Mouse (Mus musculus): ENCODE measurements around the gene Plekhg5.

Gene Plekhg5

DNA sequence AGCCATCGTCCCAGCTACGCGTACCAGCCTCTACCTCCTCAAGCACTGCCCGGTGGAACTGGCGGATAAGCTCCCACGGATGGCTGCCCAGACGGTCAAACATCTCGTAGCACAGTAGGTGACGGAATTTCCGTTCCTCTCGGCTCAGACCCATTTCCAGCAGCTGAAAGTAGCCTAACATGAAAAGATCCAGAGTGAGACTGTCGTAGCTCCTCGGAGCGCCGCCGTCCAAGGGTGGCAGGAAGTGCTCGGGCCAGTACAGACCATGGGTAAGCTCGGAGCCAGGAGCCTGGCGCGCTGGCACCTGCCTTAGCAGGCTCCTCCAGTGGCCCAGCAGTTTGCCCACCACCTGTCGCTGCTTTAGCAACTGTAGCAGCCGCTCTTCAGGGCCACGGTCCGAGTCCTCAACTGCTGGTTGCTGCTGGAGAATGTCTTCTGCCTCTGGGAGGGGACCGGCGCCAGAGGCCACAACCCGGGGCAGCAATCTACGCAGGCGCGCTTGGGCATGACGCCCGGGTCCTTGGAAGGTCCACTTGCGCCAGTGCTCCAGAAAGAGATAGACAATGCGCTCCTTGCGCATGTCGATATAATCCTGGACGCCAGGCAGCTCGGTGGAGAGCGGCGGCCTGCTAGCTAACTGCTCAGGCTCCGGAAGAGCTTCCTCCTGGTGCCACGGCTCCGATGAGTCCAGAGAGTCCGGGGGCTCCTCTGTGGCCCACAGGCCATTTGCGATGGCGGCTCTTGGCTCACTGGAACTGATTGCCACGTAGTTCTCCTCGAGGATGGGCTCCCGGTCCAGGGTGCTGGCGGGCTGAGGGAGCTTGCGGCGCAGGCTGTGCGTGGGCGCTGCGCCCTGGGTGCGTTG, 53.1 kb downstream of the Plekhg5 start:
- no peak for DNase-seq (ENCODE audit: low read depth, low spot score)

DNA sequence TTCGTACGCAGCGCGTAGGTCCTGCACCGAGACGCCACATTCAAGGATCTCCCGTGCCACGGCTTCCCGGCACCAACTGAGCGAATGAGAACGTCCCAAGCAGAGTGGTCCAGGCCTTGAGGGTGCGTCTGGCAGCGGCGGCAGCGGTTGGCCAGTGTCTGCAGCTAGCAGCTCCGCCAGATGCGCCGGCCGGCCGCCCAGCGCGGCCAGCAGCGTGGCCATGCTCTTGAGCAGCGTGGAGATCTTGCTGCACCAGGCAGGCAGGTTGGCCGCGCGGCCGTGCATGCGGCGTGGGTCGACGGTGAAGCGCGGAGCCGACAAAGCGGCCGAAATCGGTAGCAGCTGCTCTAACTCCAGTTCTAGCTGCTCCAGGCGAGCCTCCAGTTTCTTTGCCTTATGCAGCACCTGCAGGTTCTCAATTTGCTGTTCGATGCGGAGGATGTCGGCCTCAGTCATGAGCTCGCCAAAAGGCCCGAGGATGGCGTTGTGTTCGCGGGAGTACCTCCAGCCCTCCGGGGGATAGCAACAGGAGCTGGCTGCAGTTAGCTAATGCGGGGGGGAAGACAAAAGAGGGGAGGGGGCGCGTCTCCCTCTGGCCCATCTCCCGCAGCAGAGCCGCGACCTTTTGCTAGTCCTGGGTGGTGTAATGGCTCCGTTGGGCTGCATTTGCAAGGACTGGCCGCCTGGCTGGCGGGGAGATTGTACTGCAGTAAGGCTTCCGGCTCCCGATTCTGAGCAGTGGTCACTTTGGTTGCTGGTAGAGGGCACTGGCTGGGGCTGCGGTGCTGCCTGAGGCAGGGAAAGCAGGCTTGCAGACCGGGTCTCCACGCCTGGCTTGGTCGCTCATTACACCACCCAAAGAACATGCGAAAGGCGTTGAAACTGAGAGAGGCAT, 54.0 kb downstream of the Plekhg5 start:
- DNase-seq (ENCODE audit: low read depth, low spot score): no peak

DNA sequence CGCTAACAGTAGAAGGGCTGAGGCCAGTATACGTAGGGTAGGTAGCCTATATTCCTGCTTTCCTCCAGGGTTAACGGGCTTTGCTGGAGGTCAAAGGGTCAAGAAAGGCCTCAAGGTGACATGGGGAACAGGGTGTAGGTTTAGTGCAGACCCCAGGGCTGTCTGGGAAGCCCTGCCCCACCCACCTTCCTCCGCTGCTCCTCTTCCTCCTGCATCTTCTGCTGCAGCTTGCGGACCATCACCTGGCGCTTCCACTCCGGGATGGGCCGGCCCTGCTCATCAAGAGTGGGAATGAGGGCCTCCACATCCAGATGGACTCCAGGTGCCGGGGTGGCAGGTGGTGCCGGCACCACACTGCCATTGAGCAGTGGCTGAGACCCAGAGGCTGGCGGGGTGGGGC, 55.6 kb downstream of the Plekhg5 start:
- DNase-seq (ENCODE audit: low read depth, low spot score): no peak

DNA sequence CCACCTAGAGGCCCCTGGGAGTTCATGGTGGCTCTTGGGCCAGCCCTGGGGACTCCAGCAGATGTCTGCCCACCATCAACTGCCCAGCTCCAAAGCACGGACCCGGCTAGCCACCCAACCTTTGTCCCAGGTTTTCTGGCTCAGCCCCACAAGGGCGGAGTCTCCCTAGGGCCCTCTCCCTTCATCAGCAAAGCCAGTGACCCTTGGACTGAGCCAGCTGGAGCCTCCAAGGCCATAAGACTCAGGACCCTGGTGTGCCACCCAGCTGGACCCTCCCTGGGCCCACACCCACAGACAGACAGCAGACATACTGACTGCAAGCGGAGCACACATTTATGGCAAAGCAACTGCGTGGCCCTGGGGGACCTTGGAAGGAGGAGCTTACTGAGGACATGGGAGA, 56.5 kb downstream of the Plekhg5 start:
- DNase-seq (ENCODE audit: low read depth, low spot score): no peak

DNA sequence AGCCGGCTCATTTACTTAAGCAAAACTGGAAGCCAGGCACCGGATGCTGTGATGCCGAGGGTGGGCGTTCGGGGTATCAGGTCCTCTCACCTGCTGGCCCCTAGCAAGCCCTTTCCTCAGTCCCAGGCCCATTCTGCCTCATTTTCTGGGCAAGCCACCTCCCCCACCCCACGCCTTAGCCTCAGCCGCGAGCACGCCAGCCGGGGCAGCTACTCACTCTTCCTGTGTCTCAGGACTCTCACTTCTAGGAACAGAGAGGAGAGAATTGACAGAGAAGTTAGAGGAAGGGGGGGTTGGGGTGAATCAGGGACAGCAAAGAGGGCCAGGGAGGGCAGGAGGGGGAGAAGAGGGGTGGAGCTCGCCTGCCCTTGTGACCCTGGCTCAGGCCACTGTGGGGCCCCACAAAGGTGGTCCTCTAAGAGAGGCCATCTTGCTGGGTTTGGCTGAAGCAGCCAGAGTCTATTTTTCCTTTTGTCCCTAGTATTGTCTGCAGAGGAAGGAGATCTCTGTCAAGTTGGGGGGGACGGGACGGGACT, 57.2 kb downstream of the Plekhg5 start:
- no peak for DNase-seq (ENCODE audit: low read depth, low spot score)

DNA sequence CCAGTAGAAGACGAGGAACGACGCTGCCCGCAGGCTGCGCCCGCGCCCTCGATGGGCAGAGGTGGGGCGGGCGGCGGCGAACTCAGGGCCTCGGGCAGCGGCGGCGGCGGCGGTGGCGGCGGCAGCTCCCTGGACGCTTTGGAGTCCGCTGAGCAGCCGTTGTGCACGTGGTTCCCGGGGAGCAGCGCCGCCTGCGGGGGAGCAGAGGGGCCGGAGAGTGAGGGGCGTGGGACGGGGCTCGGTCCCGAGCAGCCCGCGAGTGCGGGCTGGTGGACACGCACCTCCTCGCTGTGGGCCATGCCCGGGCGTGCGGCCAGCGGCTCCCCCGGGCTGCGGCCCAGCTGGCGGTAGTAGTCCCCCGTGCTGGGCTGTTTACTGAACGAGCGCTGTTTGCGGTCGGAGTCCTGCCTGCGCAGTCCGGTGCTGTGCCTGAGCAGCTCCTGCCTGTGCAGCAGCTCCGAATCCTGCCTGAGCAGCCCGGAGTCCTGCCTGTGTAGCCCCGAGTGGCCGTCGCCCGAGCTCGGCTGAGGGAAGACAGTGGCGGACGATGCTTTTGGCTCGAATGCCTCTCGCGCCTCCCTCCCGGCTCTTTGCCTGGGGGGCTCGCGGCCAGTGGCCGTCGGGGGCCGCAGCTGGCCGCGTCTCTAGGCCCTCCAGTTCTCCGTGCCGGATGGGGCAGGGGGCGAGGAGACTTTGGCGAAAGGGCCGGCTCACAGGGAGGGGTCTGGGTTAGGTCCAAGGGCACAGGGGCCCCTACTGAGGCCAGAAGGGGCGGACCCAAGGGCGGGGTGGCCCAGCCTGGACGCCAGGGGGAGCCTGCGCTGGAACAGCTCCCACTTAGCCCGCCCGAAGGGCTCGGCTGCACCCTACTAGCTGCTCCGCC, 58.7 kb downstream of the Plekhg5 start:
- DNase-seq (ENCODE audit: low read depth, low spot score): no peak

DNA sequence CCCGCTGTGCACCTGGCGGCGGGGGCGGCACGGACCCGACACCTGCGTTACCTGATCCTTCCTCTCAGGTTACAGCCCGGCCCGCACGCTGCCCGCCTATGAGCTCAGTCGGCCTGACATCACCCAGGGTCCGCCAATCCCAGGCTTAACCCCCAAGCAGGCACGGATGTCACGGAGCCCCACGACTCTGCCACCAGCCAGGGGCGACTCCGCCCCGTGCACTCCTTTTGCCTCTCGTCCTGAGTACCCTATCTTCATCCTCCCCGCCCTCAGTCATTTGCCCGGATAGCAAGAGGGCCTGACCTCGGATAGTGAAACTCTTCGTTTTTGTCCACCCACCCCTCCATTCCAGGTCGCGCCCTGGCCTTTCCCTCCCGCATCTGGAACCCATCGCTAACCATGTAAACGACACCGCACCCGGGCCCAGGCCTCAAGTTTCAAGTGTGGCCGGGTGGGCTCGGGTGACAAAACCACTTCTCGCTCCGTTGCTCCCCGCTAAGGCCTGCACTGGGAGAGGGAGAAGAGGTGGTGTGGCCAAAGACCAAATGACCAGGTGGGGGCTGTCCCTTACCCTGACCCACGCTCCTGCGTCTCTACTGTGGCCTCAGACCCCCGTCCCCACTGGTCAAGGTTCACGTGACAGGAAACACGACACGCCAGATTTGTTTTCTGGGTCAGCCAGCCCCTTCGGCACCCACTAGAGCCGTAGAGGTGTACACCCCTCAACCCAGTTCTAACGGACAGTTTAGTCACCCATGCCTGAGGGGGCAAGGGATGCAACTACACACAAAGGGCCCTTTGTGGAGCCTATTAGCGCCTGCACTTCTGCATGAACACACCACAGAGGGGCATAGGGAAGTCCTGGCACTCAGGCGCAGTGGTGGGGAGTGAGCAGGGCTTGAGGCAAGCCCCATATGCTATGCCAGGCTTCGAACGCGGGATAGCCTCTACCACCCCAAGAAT, 59.8 kb downstream of the Plekhg5 start:
- no peak for DNase-seq (ENCODE audit: low read depth, low spot score)

DNA sequence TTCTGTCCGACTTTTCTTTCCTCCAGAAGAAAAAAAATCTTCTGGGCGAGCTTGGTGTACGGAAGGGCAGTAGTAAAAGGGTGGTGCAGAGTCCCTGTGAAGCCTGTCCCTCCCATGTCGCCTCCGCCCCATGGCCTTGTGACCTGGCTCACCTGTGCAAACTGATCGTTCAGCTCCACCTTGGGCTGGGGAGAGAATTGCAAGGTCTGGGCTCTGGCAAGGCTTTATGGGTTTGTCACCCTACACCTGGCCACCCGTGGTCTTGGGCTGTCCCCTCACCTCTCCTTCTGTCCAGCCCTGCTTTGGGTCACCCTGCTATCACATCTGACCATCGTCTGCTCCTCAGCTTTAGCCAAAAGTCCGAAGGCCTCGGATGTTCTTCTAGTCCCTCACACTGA, 60.5 kb downstream of the Plekhg5 start:
- no peak for DNase-seq (ENCODE audit: low read depth, low spot score)

DNA sequence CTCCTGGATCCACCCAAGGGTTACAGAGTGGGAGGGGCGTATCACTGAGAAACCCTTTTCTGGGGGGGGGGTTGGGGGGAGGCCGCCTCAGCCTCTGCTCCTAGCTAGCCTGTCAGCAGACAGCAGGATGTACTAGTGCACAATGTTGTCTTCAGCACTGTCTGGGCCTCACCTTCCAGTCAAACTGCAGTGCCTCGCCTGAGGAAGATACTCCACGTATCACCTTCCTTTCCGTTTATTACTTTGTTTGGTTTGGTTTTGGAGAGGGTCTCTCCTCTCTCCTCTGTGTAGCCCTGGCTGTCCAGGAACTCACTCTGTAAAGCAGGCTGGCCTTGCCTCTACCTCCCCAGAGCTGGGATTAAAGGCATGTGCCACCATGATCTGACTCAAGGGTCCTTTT, 60.9 kb downstream of the Plekhg5 start:
- no peak for DNase-seq (ENCODE audit: low read depth, low spot score)

DNA sequence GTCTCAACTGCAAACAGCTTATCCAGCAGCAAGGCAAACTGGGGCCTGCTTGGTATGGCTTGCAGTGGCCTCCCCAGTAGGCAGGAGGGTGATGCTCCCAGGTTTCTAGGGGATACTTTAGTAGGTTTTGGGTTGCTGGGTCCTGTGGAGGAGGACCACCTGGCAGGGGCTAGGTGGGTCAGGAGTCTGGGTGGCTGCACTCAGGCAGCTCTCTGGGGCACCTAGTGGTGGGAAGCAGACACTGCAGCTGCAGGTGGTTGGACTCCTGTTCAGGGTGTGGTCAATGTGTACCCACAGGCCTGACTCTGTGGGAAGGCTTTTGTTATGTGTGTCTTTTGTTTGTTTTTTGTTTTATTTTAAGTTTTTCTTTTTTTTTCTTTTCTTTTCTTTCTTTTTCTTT, 62.2 kb downstream of the Plekhg5 start:
- no peak for DNase-seq (ENCODE audit: low read depth, low spot score)

DNA sequence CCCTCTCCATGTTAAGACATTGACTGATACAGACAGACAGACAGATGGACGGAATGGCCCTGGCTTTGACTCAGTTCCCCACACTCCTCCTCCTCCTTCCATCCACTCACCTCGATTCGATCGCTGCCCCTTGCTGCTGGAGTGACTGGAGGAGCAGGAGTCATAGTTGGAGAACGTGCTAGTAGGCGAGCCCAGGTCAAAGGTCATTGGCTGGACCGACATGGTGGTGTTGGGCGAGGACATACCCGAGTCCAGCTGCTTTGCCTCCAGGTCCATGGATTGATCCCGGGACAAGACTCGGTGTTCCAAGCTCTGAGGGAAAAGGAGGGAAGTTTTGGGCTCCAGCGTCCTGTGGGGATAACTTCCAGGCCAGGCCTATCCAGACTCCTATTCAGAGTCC, 63.1 kb downstream of the Plekhg5 start:
- no peak for DNase-seq (ENCODE audit: low read depth, low spot score)

DNA sequence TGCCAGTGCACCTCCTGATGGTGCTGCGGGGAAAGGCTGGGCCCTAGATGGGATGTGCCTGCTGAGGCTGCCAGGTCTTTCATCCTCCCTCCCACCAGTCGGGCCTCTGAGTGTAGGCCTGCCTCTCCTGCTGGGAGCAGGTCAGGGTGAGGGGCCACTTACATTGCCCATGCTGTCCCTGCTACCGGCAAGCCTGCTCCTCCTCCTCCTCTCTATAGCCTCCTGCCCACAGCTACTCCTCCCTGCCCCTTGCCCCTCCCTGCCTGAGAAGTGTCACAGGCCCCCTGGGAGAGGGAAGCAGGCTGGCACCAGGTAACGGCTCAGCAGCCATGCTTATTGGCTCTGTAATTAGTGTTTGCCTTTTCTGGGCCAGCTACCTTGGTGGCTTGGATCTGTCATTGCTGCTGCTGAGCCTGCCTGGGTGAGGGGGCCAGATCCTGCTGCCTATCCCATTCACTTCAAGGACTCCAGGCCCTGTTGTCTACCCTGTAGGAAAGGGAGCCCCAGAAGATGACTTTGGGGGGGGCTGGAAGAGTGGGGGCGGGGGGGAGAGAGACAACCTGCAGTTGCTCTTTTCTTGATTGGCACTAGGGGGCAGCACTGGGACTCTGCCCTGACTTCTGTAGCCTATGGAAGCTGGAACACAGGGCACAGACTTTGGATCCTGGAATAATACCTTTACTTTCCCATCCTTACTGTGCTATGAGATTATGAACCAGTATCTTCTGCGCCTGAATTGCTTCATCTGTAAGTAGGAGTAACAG, 64.0 kb downstream of the Plekhg5 start:
- no peak for DNase-seq (ENCODE audit: low read depth, low spot score)

DNA sequence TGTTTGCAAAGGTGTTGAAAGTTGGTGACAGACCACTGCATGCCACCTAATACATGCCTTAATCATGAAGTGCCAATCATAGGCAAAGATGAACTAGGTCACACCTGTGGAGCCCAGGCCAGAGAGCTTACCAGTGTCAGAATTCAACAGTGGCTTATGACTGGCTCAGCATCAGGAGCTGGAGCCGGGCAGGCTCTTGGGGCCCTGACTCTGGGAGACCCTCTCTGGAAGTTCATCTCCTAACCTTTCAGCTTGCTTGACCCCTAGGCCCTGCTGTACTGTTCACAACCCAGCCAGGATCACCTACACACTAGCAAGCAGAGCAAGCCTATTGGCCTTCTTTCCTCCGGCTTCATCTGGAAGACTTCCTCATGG, 64.6 kb downstream of the Plekhg5 start:
- DNase-seq (ENCODE audit: low read depth, low spot score): no peak

DNA sequence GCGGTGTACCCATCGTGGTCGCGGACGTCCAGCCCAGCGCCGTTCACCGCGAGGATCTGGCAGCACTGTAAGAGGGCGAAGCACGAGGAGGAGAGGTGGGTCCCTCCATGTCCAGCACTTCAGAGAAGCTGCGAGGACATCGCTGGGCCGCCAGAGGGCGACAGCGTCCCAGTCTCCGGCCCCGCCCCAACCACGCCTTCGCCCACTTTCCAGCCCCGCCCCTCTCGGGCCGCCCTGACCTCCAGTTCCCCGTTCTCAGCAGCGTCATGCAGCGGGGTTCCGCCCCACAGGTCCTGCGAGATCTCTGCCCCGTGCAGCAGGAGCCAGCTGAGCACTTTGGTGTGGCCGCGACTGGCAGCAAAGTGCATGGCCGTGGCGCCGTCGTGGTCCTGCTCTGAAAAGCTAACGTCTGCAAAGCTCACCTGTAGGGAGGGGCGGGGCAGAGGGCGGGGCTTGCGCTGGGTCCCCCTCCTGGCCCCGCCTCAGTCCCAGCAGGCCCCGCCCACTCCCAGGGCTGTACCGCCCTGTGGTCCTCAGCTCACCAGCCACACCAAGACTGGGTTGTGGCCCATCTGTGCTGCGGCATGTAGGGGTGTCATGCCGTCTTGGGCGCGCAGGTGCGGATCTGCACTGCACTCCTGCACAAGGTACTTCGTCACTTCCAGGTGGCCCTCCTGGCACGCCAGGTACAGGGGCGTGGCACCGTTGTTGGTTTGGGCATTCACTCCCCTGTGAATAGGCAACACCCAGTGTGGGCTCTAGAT, 66.4 kb downstream of the Plekhg5 start:
- no peak for DNase-seq (ENCODE audit: low read depth, low spot score)

DNA sequence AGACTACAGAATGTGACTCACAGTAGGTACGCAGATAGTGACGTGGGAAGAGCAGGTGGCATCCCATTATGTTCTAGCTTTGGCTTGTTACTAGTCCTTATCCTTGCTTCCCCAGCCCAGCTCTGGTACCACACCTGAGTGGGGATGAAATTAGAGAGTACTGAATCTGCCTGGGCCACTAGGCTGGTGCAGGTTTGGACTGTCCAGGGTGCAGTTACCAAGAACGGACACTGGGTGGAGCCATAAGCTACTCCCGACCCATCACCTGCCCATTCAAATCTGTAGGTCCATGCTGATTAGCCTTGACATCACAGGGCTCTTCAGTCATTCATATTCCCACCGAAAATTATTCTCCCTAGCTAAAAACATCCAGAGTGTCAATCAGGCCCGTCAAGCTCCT, 68.1 kb downstream of the Plekhg5 start:
- DNase-seq (ENCODE audit: low read depth, low spot score): no peak

DNA sequence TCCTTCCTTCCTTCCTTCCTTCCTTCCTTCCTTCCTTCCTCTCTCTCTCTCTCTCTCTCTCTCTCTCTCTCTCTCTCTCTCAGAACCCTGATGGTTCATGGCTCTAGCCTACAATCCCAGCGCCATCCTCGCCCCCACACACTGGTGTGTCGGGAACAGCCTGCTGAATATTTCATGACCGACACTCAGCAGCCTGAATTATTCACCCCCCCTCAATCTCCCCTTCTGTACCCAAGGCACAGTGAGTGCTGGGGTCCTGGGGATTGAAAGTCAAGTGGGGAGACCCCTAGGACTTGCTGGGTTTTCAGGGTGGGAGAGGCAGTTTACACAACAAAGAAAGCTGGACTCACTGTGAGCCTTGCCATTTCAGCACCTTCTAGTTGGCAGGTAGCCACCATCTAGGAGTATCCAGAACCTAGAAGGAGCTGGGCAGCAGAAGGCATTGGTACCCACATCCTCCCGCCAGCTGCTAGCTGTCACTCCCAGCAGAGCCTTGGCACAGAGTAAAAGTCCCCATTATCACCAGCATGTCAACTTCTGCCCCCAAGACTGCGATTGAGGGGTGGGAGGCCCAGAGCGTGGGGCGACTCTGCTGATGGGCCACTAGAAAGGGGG, 69.3 kb downstream of the Plekhg5 start:
- DNase-seq (ENCODE audit: low read depth, low spot score): no peak

DNA sequence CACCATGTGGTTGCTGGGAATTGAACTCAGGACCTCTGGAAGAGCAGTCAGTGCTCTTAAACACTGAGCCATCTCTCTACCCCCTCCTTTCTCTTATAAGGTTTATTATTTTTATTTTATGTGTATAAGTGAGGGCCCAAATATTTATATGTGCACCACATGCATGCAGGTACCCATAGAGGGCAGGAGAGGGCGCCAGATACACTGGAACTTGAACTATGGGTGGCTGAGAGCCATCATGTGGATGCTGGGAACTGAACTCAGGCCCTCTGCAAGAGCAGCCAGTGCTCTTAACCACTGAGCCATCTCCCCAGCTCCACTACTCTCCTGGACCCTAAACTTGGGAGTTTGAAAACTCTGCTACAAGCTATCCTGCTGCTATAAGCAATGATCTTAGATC, 71.3 kb downstream of the Plekhg5 start:
- no peak for DNase-seq (ENCODE audit: low read depth, low spot score)

DNA sequence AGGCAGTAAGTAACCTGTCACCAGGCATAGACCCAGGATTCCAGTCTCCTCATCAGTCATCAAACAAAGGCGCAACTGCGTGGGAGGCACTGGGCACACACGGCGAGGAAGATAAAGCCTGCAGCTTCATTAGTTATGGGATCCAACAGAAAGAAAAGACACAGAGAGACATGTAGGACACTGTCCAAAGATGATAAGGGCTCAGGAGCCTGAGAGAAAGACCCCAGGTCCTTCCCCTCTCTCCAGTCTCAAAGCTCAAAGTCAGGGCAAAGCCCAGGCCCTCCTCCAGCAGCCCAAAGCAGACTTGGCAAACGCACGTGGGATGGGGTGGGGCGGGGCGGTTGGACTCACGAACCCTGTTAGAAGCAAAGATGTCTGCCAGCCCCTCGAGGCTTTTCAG, 73.2 kb downstream of the Plekhg5 start:
- DNase-seq (ENCODE audit: low read depth, low spot score): no peak

All from telencephalon, adult 2 months (tissue).